In genomic region chr9:47527741-47528140, GRCm38 (mm10) we compare ENCODE assay signal across 28 mouse cellular contexts. TPM values are rescaled to one million over a fixed set of nuclear protein-coding genes. Genes with fewer than 3 reads are reported as not detected.
DNase-seq lines count a peak whose midpoint lies in the region; ATAC-seq lines count a peak whose summit lies in the region.
"Had no signal": no experiment of that assay in that cellular context is flagged by ENCODE, and none has a peak within 500 bp of the region (broad histone marks: within the 10 kb centered on the region; RNA-seq: fewer than 3 reads in every experiment).

No protein-coding gene starts in this region.

- H3K4me1 ChIP-seq in forebrain, embryonic 15.5 days = peaks cover 23% of the 10 kb centered on the region
- H3K4me1 ChIP-seq in forebrain, embryonic 16.5 days (replicated peaks; ENCODE audit: control insufficient read depth, insufficient read depth, low read length) = peaks cover 11% of the 10 kb centered on the region
- peaks cover 15% of the 10 kb centered on the region; the same call in 1 of the 2 replicates for H3K4me1 ChIP-seq in midbrain, embryonic 11.5 days (ENCODE audit: control insufficient read depth, insufficient read depth, low read length)

- WGBS in forebrain, embryonic 15.5 days = 66% methylated on average over 5 of the region's 5 CpGs
- WGBS in forebrain, embryonic 16.5 days = 56% methylated on average over 5 of the region's 5 CpGs
- 87% methylated on average over 5 of the region's 5 CpGs for WGBS in midbrain, embryonic 11.5 days

- no peak for ATAC-seq in forebrain, embryonic 15.5 days (replicated peaks)
- ATAC-seq in forebrain, embryonic 16.5 days = no peak
- no peak for ATAC-seq in midbrain, embryonic 11.5 days (ENCODE audit: low FRiP score)
- ATAC-seq: CD4-positive, CD25-positive, alpha-beta regulatory T cell, adult 4 months; intestine, postnatal 0 days had no signal

- no peaks in the 10 kb centered on the region for H3K9me3 ChIP-seq in forebrain, embryonic 15.5 days
- no peaks in the 10 kb centered on the region for H3K9me3 ChIP-seq in forebrain, embryonic 16.5 days (ENCODE audit: control insufficient read depth, low read length)
- no peaks in the 10 kb centered on the region for H3K9me3 ChIP-seq in midbrain, embryonic 11.5 days (ENCODE audit: control insufficient read depth, low read length)
- H3K9me3 ChIP-seq: forebrain, embryonic 10.5 days; heart, embryonic 13.5 days; kidney, embryonic 15.5 days; limb, embryonic 10.5 days; liver, embryonic 15.5 days; lung, embryonic 15.5 days had no signal

- no peak overlapping the region for H3K9ac ChIP-seq in forebrain, embryonic 15.5 days (replicated peaks)
- no peak overlapping the region for H3K9ac ChIP-seq in forebrain, embryonic 16.5 days (replicated peaks; ENCODE audit: low read depth, low read length)
- no peak overlapping the region for H3K9ac ChIP-seq in midbrain, embryonic 11.5 days (ENCODE audit: low read length)
- H3K9ac ChIP-seq: heart, embryonic 13.5 days; kidney, embryonic 15.5 days; liver, embryonic 15.5 days; lung, embryonic 15.5 days had no signal

- peak overlapping the region; percentile 6 for H3K27ac ChIP-seq in forebrain, embryonic 15.5 days (replicated peaks)
- no peak overlapping the region for H3K27ac ChIP-seq in forebrain, embryonic 16.5 days (ENCODE audit: low read length)
- H3K27ac ChIP-seq in midbrain, embryonic 11.5 days (ENCODE audit: low read depth, low read length) = no peak overlapping the region
- H3K27ac ChIP-seq: forebrain, embryonic 10.5 days; heart, embryonic 13.5 days; kidney, embryonic 15.5 days; limb, embryonic 10.5 days; liver, embryonic 15.5 days; lung, embryonic 15.5 days had no signal

- H3K36me3 ChIP-seq in forebrain, embryonic 15.5 days = no peaks in the 10 kb centered on the region
- H3K36me3 ChIP-seq in forebrain, embryonic 16.5 days (ENCODE audit: control insufficient read depth, insufficient read depth) = no peaks in the 10 kb centered on the region
- no peaks in the 10 kb centered on the region for H3K36me3 ChIP-seq in midbrain, embryonic 11.5 days (ENCODE audit: control insufficient read depth, insufficient read depth, low read length)
- H3K36me3 ChIP-seq: forebrain, embryonic 10.5 days; heart, embryonic 13.5 days; kidney, embryonic 15.5 days; limb, embryonic 10.5 days; liver, embryonic 15.5 days; lung, embryonic 15.5 days had no signal

- H3K4me3 ChIP-seq in forebrain, embryonic 15.5 days = no peak overlapping the region
- H3K4me3 ChIP-seq in forebrain, embryonic 16.5 days (replicated peaks; ENCODE audit: low read length) = no peak overlapping the region
- no peak overlapping the region for H3K4me3 ChIP-seq in midbrain, embryonic 11.5 days (ENCODE audit: low read depth, low read length)
- H3K4me3 ChIP-seq: forebrain, embryonic 10.5 days; heart, embryonic 13.5 days; kidney, embryonic 15.5 days; limb, embryonic 10.5 days; liver, embryonic 15.5 days; lung, embryonic 15.5 days; megakaryocyte, embryonic 14.5 days had no signal

- no peak overlapping the region for H3K4me2 ChIP-seq in forebrain, embryonic 15.5 days (replicated peaks)
- no peak overlapping the region for H3K4me2 ChIP-seq in forebrain, embryonic 16.5 days (ENCODE audit: low read length)
- H3K4me2 ChIP-seq in midbrain, embryonic 11.5 days = no peak overlapping the region
- H3K4me2 ChIP-seq: heart, embryonic 13.5 days; kidney, embryonic 15.5 days; liver, embryonic 15.5 days; lung, embryonic 15.5 days had no signal

- no peaks in the 10 kb centered on the region for H3K27me3 ChIP-seq in forebrain, embryonic 15.5 days
- H3K27me3 ChIP-seq in forebrain, embryonic 16.5 days (replicated peaks; ENCODE audit: control insufficient read depth, insufficient read depth, low read length) = no peaks in the 10 kb centered on the region
- H3K27me3 ChIP-seq in midbrain, embryonic 11.5 days (ENCODE audit: control insufficient read depth, insufficient read depth, low read length) = no peaks in the 10 kb centered on the region; the same call in 1 of the 2 replicates

- DNase-seq in layer of hippocampus, adult 11-12 months (ENCODE audit: low spot score) = peak; percentile 41
- DNase-seq in layer of hippocampus, adult 18-20 months (ENCODE audit: low spot score in 2 of 2) = no peak
- peak; percentile 85 for DNase-seq in brain, adult 2 months (ENCODE audit: low read depth, low spot score)
- DNase-seq in right cerebral cortex, postnatal 25 days = peak; percentile 54
- DNase-seq in midbrain, embryonic 11.5 days (ENCODE audit: low spot score, missing footprints) = no peak
- DNase-seq: adrenal gland, postnatal 25 days; cerebellum, adult 11 months; cerebellum, postnatal 14 days; gastrocnemius, postnatal 14 days; heart, adult 18-20 months; heart, postnatal 14 days; kidney, postnatal 4 days; liver; lung, postnatal 36 days; midbrain, embryonic 14.5 days; thymus, adult 2 months; thymus, postnatal 4 days had no signal

RNA-seq across cellular contexts. Expression of gene Cadm1, which starts 2.2 kb away (rescaled TPM):
- 202 and 218 TPM in 2 replicates for polyA plus RNA-seq in forebrain, embryonic 15.5 days (2015; fragmentation: Nextera tagmentation; extraction: Ambion mirVana)
- 214 and 256 TPM in 2 replicates for polyA plus RNA-seq in forebrain, embryonic 16.5 days (2015; fragmentation: Nextera tagmentation; extraction: Ambion mirVana)
- total RNA-seq in layer of hippocampus, adult 18-20 months (2021) = 100 to 1,000 TPM; 246 to 270 TPM
- 87.3 and 90.9 TPM in 2 replicates for polyA plus RNA-seq in midbrain, embryonic 11.5 days (2014; fragmentation: Nextera tagmentation; extraction: Ambion mirVana)

Comparison
In these comparisons a context has a peak if more than half of its experiments do, and no peak if none do; other contexts are left out.
1. DNase-seq: peak in layer of hippocampus, adult 11-12 months (single experiment), brain, adult 2 months (single experiment) and right cerebral cortex, postnatal 25 days (single experiment); none in layer of hippocampus, adult 18-20 months (0 of 2) and midbrain, embryonic 11.5 days (single experiment).